Mouse (Mus musculus): ENCODE results near the gene Bace1.

DNA sequence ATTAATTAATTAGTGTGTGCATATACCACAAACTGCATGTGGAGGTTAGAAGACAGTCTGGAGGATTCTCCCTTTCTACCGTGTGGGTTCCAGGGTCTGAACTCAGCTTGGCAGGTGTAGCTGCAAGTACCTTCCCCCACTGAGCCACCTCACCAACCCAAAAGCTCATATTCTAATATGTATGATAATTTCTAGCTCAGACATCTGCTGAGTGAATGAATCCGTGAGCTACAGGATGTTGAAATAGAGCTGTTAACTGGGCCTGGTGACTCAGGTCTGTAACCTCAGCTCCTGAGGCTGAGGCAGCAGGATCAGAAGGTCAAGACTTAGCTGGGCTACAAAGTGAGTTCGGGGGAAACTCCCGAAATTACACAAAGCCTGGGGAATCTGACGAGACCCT is 4.6 kb downstream of the Bace1 start:
- no peak for TF ChIP-seq POLR2A (IDR thresholded peaks at IDR 0.05; ENCODE audit: insufficient read depth, low read length)
- no peak for TF ChIP-seq EP300 (IDR thresholded peaks at IDR 0.05; ENCODE audit: insufficient read depth, low read depth, low read length)
- TF ChIP-seq CTCF (IDR thresholded peaks at IDR 0.05; ENCODE audit: low read depth, low read length): no peak
